Mouse (Mus musculus): ENCODE data around the gene AC161166.1. TPM values are rescaled to one million over a fixed set of nuclear protein-coding genes. Genes with fewer than 3 reads are reported as not detected.

The AC161166.1 gene
- polyA plus RNA-seq, 1 experiment from 2014 or later: not detected

DNA sequence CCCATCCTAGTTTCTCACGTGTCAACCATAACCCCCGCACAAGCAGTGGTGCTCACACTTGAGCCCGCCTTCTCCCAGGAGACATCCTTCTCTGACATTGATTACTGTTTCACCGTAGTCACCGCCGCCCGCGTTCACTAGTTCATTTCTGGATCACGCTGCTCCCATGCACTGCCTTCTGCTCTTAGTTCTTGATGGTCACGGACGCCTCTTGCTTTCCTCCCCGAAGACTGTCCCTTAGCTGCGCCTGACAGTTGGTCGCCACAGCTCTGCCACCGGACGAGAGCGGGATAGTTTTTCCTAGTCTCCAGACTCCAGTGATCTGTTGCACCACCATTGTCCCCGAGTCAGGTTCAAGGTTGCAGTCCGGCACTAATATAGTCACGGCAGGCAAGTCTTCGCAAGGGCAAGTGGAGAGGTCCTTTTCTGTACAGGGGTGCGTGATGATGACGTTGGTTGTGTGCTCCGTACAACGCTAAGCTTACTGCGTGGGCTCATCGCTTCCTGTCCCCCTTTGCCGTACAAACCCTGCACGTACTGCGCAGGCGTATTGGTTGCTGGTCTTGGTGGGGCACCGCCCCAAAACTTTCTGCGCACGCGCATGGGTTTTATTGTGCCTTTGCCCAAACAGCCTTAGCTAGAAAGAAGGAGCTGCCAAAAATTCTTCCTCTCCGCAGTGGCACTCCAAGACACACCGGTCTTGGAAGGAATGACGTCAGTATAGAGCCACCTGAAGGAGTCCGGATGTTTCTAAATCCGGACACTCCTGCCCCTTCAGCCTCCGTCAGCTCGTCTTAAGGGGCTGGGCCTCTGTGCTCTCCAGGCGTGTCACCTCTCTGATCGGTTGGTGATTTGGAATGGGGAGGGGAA is 18.0 kb upstream of the AC161166.1 start, which contains the start of gene Irgq:
Irgq (plus strand) TSS at position 628 of the 870 bp plus-strand sequence.
- Histone ChIP-seq H3K4me1 (ENCODE audit: insufficient read depth) (peaks cover 17% of the 10 kb centered on the region), H3K27me3 (ENCODE audit: insufficient read depth, low read length) (no peaks in the 10 kb centered on the region), H3K9me3 (ENCODE audit: low read length) (no peaks in the 10 kb centered on the region), H3K4me2 (ENCODE audit: low read depth, low read length) (peak within 1 kb of the TSS; percentile 99), H3K9ac (replicated peaks) (peak within 1 kb of the TSS; percentile 88), H3K36me3 (replicated peaks; ENCODE audit: insufficient read depth, low read length) (peaks cover 20% of the 10 kb centered on the region), H3K4me3 (ENCODE audit: low read depth, low read length) (peak within 1 kb of the TSS; percentile 57), H3K27ac (ENCODE audit: low read depth) (peak within 1 kb of the TSS; percentile 93)
- DNase-seq (peak; percentile 97), ATAC-seq (peak; percentile 96)
- no peak for TF ChIP-seq EP300 (IDR thresholded peaks at IDR 0.05; ENCODE audit: low read depth)
- TF ChIP-seq CTCF (IDR thresholded peaks at IDR 0.05; ENCODE audit: low read depth): no peak
- under 1% methylated on average over 44 of the region's 44 CpGs for WGBS (ENCODE audit: insufficient replicate concordance)

DNA sequence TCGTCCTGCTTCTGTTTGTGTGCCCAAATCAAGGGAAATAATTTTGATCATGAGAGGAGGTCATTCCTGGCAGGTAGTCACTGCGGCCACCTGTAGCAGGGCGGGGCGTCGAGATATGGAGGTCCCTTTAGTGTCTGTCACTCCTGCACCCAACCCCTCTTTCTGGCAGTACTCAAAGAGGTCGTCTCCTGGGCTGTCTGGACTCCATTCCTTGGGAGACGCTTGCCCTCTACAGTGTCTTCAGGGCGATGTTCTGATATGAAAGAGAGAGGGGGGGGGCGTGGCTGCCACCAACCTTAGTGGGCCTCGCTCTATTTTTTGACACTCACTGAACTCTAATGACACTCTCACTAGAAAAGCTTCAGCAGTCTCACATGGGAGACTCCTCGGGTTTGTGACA is 17.3 kb upstream of the AC161166.1 start:
- ATAC-seq (no peak), DNase-seq (no peak)
- no peaks in the 10 kb centered on the region for H3K9me3 ChIP-seq (ENCODE audit: low read length)
- no peaks in the 10 kb centered on the region for H3K27me3 ChIP-seq (ENCODE audit: insufficient read depth, low read length)
- peaks cover 17% of the 10 kb centered on the region for H3K4me1 ChIP-seq (ENCODE audit: insufficient read depth)
- peak overlapping the region; percentile 93 for H3K27ac ChIP-seq (ENCODE audit: low read depth)
- H3K4me2 ChIP-seq (ENCODE audit: low read depth, low read length): peak overlapping the region; percentile 99
- no peak for TF ChIP-seq EP300 (IDR thresholded peaks at IDR 0.05; ENCODE audit: low read depth)
- no peak for TF ChIP-seq CTCF (IDR thresholded peaks at IDR 0.05; ENCODE audit: low read depth)
- peak overlapping the region; percentile 57 for H3K4me3 ChIP-seq (ENCODE audit: low read depth, low read length)
- H3K36me3 ChIP-seq (replicated peaks; ENCODE audit: insufficient read depth, low read length): peaks cover 16% of the 10 kb centered on the region
- 53% methylated on average over 11 of the region's 11 CpGs for WGBS (ENCODE audit: insufficient replicate concordance)
- peak overlapping the region; percentile 88 for H3K9ac ChIP-seq (replicated peaks)

DNA sequence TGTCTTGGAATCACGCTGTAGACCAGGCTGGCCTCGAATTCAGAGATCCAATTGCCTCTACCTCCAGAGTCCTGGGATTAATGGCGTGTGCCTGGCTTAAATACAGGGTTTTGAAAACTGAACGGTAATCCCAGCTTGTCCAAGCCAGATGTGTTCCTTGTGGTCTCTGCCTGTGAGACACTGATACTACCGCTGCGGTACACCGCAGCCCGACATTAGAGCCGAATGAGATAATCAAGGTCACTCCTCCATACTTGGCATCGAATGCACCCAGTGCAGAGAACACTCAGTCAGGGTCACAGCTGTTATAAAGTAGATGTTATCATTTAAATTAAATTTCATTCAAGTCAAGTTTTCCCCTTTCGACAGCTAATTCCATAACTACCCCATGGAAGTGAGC is 16.6 kb upstream of the AC161166.1 start:
- Histone ChIP-seq H3K9ac (replicated peaks) (no peak overlapping the region), H3K27ac (ENCODE audit: low read depth) (no peak overlapping the region), H3K27me3 (ENCODE audit: insufficient read depth, low read length) (no peaks in the 10 kb centered on the region), H3K4me3 (ENCODE audit: low read depth, low read length) (no peak overlapping the region), H3K4me1 (ENCODE audit: insufficient read depth) (peaks cover 17% of the 10 kb centered on the region), H3K4me2 (ENCODE audit: low read depth, low read length) (no peak overlapping the region), H3K9me3 (ENCODE audit: low read length) (no peaks in the 10 kb centered on the region), H3K36me3 (replicated peaks; ENCODE audit: insufficient read depth, low read length) (peaks cover 9% of the 10 kb centered on the region)
- ATAC-seq (no peak), DNase-seq (no peak)
- WGBS (ENCODE audit: insufficient replicate concordance): 82% methylated on average over 11 of the region's 11 CpGs
- no peak for TF ChIP-seq CTCF (IDR thresholded peaks at IDR 0.05; ENCODE audit: low read depth)
- no peak; the same call in 1 of the 2 replicates for TF ChIP-seq EP300 (IDR thresholded peaks at IDR 0.05; ENCODE audit: low read depth)

DNA sequence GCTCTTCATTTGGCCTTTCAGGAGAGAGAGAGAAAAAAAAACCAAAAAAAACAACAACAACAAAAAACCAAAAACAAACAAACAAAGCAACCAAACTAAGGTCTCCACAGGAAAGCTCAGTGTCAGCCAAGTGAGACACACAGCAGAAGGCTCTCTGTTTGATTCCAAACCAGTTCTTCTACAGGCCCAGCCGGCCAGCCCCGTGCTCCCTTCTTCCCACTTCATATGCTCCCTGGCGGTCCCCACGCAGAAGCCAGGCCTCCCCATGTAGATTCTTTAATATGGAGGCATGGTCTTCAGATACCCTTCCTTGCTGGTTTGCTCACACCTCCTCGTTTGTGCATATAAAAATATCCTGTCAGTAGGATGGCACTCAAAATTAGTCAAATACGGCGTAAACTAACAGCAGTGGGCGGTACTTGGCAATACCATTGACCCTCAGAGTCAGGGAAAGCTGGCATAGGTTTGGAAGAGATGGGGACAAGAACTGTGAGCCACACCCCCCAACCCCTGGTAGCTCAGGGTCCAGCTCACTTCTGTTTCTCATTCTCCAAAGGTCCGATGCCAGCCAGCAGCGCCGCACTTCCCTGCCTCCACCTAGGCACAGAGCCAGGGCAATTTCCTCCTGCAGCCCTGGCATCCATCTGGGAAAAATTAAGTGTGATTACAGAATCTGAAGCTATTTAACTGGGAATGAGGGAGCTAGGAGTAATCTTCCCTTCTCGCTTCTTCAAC is 13.6 kb upstream of the AC161166.1 start:
- no peaks in the 10 kb centered on the region for H3K36me3 ChIP-seq (replicated peaks; ENCODE audit: insufficient read depth, low read length)
- no peaks in the 10 kb centered on the region for H3K9me3 ChIP-seq (ENCODE audit: low read length)
- WGBS (ENCODE audit: insufficient replicate concordance): 86% methylated on average over 12 of the region's 12 CpGs
- DNase-seq (no peak), ATAC-seq (no peak)
- no peak overlapping the region for H3K27ac ChIP-seq (ENCODE audit: low read depth)
- H3K4me1 ChIP-seq (ENCODE audit: insufficient read depth): peaks cover 8% of the 10 kb centered on the region
- no peak overlapping the region for H3K4me3 ChIP-seq (ENCODE audit: low read depth, low read length)
- no peaks in the 10 kb centered on the region for H3K27me3 ChIP-seq (ENCODE audit: insufficient read depth, low read length)
- H3K4me2 ChIP-seq (ENCODE audit: low read depth, low read length): no peak overlapping the region
- TF ChIP-seq CTCF (IDR thresholded peaks at IDR 0.05; ENCODE audit: low read depth) (no peak), EP300 (IDR thresholded peaks at IDR 0.05; ENCODE audit: low read depth) (no peak)
- H3K9ac ChIP-seq (replicated peaks): no peak overlapping the region

DNA sequence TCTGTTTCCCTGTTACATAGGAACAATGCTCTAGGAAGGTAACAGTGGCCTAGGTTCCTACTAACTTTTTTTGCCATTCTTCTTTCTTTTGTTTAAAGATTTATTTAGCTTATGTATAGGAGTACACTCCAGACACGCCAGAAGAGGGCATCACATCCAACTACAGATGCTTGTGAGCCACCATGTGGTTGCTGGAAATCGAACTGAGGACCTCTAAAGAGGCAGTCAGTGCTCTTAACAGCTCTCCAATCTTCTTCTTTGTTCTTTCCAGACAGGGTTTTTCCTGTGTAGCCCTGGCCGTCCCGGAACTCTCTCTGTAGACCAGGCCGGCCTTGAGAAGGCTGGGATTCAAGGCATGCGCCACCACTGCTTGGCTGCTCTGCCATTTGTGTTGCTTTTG is 12.7 kb upstream of the AC161166.1 start:
- Histone ChIP-seq H3K9ac (replicated peaks) (no peak overlapping the region), H3K4me1 (ENCODE audit: insufficient read depth) (peaks cover 8% of the 10 kb centered on the region), H3K9me3 (ENCODE audit: low read length) (no peaks in the 10 kb centered on the region), H3K4me3 (ENCODE audit: low read depth, low read length) (no peak overlapping the region), H3K27me3 (ENCODE audit: insufficient read depth, low read length) (no peaks in the 10 kb centered on the region), H3K4me2 (ENCODE audit: low read depth, low read length) (no peak overlapping the region), H3K27ac (ENCODE audit: low read depth) (no peak overlapping the region), H3K36me3 (replicated peaks; ENCODE audit: insufficient read depth, low read length) (no peaks in the 10 kb centered on the region)
- no peak for ATAC-seq
- WGBS (ENCODE audit: insufficient replicate concordance): 79% methylated on average over 6 of the region's 6 CpGs
- no peak for DNase-seq
- TF ChIP-seq CTCF (IDR thresholded peaks at IDR 0.05; ENCODE audit: low read depth) (peak; percentile 4; the same call in 1 of the 2 replicates), EP300 (IDR thresholded peaks at IDR 0.05; ENCODE audit: low read depth) (no peak)

DNA sequence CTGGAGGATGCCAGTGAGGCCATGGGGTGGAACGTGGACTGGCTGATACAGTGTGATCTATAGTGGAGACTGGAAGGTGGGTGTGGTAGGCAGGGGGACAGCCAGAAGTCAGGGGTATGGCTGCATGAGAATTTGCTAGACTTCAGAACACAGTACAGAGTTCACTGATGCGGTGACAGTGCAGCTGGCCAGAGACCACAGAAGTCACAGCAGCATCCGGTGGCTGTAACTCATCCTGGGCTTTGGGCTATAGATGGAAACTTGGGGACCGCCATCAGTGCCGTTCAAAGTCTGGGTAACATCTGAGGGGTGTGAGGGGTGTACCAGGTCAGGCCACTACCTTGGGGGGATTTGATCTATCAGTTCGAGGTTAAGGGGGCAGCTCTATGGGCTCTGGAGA is 11.5 kb upstream of the AC161166.1 start:
- DNase-seq (no peak), ATAC-seq (no peak)
- TF ChIP-seq CTCF (IDR thresholded peaks at IDR 0.05; ENCODE audit: low read depth): no peak
- no peak for TF ChIP-seq EP300 (IDR thresholded peaks at IDR 0.05; ENCODE audit: low read depth)
- H3K4me3 ChIP-seq (ENCODE audit: low read depth, low read length): no peak overlapping the region
- H3K27me3 ChIP-seq (ENCODE audit: insufficient read depth, low read length): no peaks in the 10 kb centered on the region
- H3K4me1 ChIP-seq (ENCODE audit: insufficient read depth): no peaks in the 10 kb centered on the region
- no peak overlapping the region for H3K9ac ChIP-seq (replicated peaks)
- H3K27ac ChIP-seq (ENCODE audit: low read depth): no peak overlapping the region
- H3K4me2 ChIP-seq (ENCODE audit: low read depth, low read length): no peak overlapping the region
- WGBS (ENCODE audit: insufficient replicate concordance): 64% methylated on average over 6 of the region's 6 CpGs
- H3K36me3 ChIP-seq (replicated peaks; ENCODE audit: insufficient read depth, low read length): no peaks in the 10 kb centered on the region
- no peaks in the 10 kb centered on the region for H3K9me3 ChIP-seq (ENCODE audit: low read length)

Measured in liver, postnatal 0 days (tissue).